Mouse (Mus musculus): ENCODE data around the gene Ifi47.
A peak's percentile ranks its signal among the peaks of the same experiment; 100 is the strongest.
"Not testable (repeated sequence)": the region's sequence is repeated elsewhere in the genome, so short reads cannot be mapped to it uniquely, and the experiment has no call there.

Gene Ifi47

GRCm38 (mm10) chr11:49076001-49076757 lies at the start of gene Ifi47:
Ifi47 (plus strand) TSS chr11:49076587.
- DNase-seq (ENCODE audit: low spot score in 2 of 2): not testable (repeated sequence)

- not testable (repeated sequence) for DNase-seq (ENCODE audit: low spot score in 2 of 2)
Measured at GRCm38 (mm10) chr11:49050064-49050463, 26.3 kb upstream of the Ifi47 start.

GRCm38 (mm10) chr11:49051093-49051891 lies 25.1 kb upstream of the Ifi47 start, which contains the start of gene 9930111J21Rik2:
9930111J21Rik2 (minus strand) TSS chr11:49051242.
- not testable (repeated sequence) for DNase-seq (ENCODE audit: low spot score in 2 of 2)

- DNase-seq (ENCODE audit: low spot score in 2 of 2): not testable (repeated sequence)
Measured at GRCm38 (mm10) chr11:49051894-49052293, 24.5 kb upstream of the Ifi47 start.

- DNase-seq (ENCODE audit: low spot score in 2 of 2): not testable (repeated sequence)
Measured at GRCm38 (mm10) chr11:49060061-49060460, 16.3 kb upstream of the Ifi47 start.

GRCm38 (mm10) chr11:49061865-49062264 lies 14.5 kb upstream of the Ifi47 start:
- not testable (repeated sequence) for DNase-seq (ENCODE audit: low spot score in 2 of 2)

GRCm38 (mm10) chr11:49063713-49064469 lies 12.5 kb upstream of the Ifi47 start, which contains the start of gene Tgtp2:
Tgtp2 (minus strand) TSS chr11:49064206.
- DNase-seq (ENCODE audit: low spot score in 2 of 2): not testable (repeated sequence)

- no peak for DNase-seq (ENCODE audit: low spot score in 2 of 2)
Measured at GRCm38 (mm10) chr11:49068358-49068757, 8.0 kb upstream of the Ifi47 start.

GRCm38 (mm10) chr11:49077012-49077411 lies 625 bp downstream of the Ifi47 start:
- no peak for DNase-seq (ENCODE audit: low spot score in 2 of 2)

GRCm38 (mm10) chr11:49078719-49079118 lies 2.3 kb downstream of the Ifi47 start:
- no peak for DNase-seq (ENCODE audit: low spot score in 2 of 2)

- no peak for DNase-seq (ENCODE audit: low spot score in 2 of 2)
Measured at GRCm38 (mm10) chr11:49080636-49081035, 4.2 kb downstream of the Ifi47 start.

GRCm38 (mm10) chr11:49081356-49081755 lies 5.0 kb downstream of the Ifi47 start:
- DNase-seq (ENCODE audit: low spot score in 2 of 2): no peak

GRCm38 (mm10) chr11:49081886-49082285 lies 5.5 kb downstream of the Ifi47 start:
- DNase-seq (ENCODE audit: low spot score in 2 of 2): no peak

- DNase-seq (ENCODE audit: low spot score in 2 of 2): peak in 1 of 2 experiments; percentile 47
Measured at GRCm38 (mm10) chr11:49083146-49083545, 6.8 kb downstream of the Ifi47 start.

- DNase-seq (ENCODE audit: low spot score in 2 of 2): no peak
Measured at GRCm38 (mm10) chr11:49083808-49084207, 7.4 kb downstream of the Ifi47 start.

- DNase-seq (ENCODE audit: low spot score in 2 of 2): no peak
Measured at GRCm38 (mm10) chr11:49084385-49084784, 8.0 kb downstream of the Ifi47 start.

- no peak for DNase-seq (ENCODE audit: low spot score in 2 of 2)
Measured at GRCm38 (mm10) chr11:49084875-49085274, 8.5 kb downstream of the Ifi47 start.

GRCm38 (mm10) chr11:49086858-49087361 lies 10.5 kb downstream of the Ifi47 start:
- DNase-seq (ENCODE audit: low spot score in 2 of 2): no peak

GRCm38 (mm10) chr11:49087830-49088616 lies 11.6 kb downstream of the Ifi47 start:
- no peak for DNase-seq (ENCODE audit: low spot score in 2 of 2)

- no peak for DNase-seq (ENCODE audit: low spot score in 2 of 2)
Measured at GRCm38 (mm10) chr11:49088990-49089652, 12.7 kb downstream of the Ifi47 start.

Data from right cerebral cortex, postnatal 10 days (tissue).